Mouse (Mus musculus) ovary, postnatal 14 days (tissue): ENCODE results near the gene Gm7247.
"Not testable (repeated sequence)": the region's sequence is repeated elsewhere in the genome, so short reads cannot be mapped to it uniquely, and the experiment has no call there.

ENCODE experiments used
- DNase-seq: peaks from one replicate; pipeline ENCODE4 v3.0.0; 2022; ENCODE audit warnings: low spot score

The Gm7247 gene

GRCm38 (mm10) chr14:51361456-51361855 lies at the start of gene Gm7247:
TSS of gene Gm7247 (plus strand) at chr14:51361756.
- DNase-seq, result no peak

GRCm38 (mm10) chr14:51324001-51324400 lies 37.6 kb upstream of the Gm7247 start:
- DNase-seq, result no peak

- DNase-seq, result no peak
Observed at GRCm38 (mm10) chr14:51346027-51346426, 15.5 kb upstream of the Gm7247 start.

- no peak for DNase-seq
Observed at GRCm38 (mm10) chr14:51358111-51358982, 3.2 kb upstream of the Gm7247 start.

GRCm38 (mm10) chr14:51382805-51383204 lies 21.2 kb downstream of the Gm7247 start:
- no peak for DNase-seq

GRCm38 (mm10) chr14:51384351-51384750 lies 22.8 kb downstream of the Gm7247 start:
- no peak for DNase-seq

- DNase-seq, result no peak
Observed at GRCm38 (mm10) chr14:51385741-51386140, 24.2 kb downstream of the Gm7247 start.

GRCm38 (mm10) chr14:51387768-51388167 lies 26.2 kb downstream of the Gm7247 start:
- DNase-seq, result no peak

- DNase-seq, result no peak
Observed at GRCm38 (mm10) chr14:51388222-51388621, 26.7 kb downstream of the Gm7247 start.

- DNase-seq, result no peak
Observed at GRCm38 (mm10) chr14:51410520-51410919, 49.0 kb downstream of the Gm7247 start, which contains the start of gene Vmn2r88. TSS of gene Vmn2r88 (plus strand) at chr14:51410820.

GRCm38 (mm10) chr14:51423885-51424284 lies 62.3 kb downstream of the Gm7247 start:
- DNase-seq, result no peak

GRCm38 (mm10) chr14:51430138-51430537 lies 68.6 kb downstream of the Gm7247 start:
- not testable (repeated sequence) for DNase-seq

- no peak for DNase-seq
Observed at GRCm38 (mm10) chr14:51434546-51434945, 73.0 kb downstream of the Gm7247 start.

GRCm38 (mm10) chr14:51435020-51435419 lies 73.5 kb downstream of the Gm7247 start:
- DNase-seq, result no peak

- DNase-seq, result no peak
Observed at GRCm38 (mm10) chr14:51438955-51439354, 77.4 kb downstream of the Gm7247 start.

- not testable (repeated sequence) for DNase-seq
Observed at GRCm38 (mm10) chr14:51451557-51451956, 90.0 kb downstream of the Gm7247 start, which contains the start of gene Vmn2r89. TSS of gene Vmn2r89 (plus strand) at chr14:51451857.

- DNase-seq, result not testable (repeated sequence)
Observed at GRCm38 (mm10) chr14:51480278-51480677, 118.7 kb downstream of the Gm7247 start.

- DNase-seq, result not testable (repeated sequence)
Observed at GRCm38 (mm10) chr14:51481332-51482015, 119.9 kb downstream of the Gm7247 start.

GRCm38 (mm10) chr14:51482051-51482715 lies 120.6 kb downstream of the Gm7247 start:
- no peak for DNase-seq

GRCm38 (mm10) chr14:51482971-51483381 lies 121.4 kb downstream of the Gm7247 start:
- DNase-seq, result not testable (repeated sequence)

GRCm38 (mm10) chr14:51483671-51484070 lies 122.1 kb downstream of the Gm7247 start:
- no peak for DNase-seq

- DNase-seq, result no peak
Observed at GRCm38 (mm10) chr14:51486111-51486510, 124.6 kb downstream of the Gm7247 start.
